Mouse (Mus musculus) fibroblast of lung, adult 2 months (primary cell): ENCODE measurements around the gene Fas.

Experiments used
- DNase-seq: peaks from one replicate; pipeline ENCODE4 v3.0.0-alpha.2; 2011; ENCODE audit warnings: low read depth

The Fas gene

DNA sequence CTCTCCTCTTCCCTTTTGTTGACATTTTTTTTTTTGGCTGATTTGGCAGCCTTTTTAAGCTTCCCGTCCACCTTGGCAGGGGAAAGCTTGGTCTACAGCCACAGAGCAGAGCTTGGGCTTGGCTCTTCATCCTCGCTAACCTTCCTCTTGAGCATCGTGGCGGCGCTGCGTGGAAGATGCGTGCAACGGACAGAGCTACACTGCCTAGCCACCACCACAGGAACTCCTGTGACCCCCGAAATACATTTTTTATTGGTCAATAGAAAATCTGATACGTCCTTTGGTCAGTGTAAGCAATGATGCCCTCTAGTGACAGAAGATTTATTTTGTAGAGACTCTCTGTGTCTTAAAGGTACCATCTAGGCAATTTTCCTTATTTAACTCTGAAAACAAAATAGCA, 6.1 kb upstream of the Fas start:
- DNase-seq, result no peak

- DNase-seq, result no peak
These were observed 5.6 kb upstream of the Fas start for GRCm38 (mm10) chr19:34284826-34285225.

DNA sequence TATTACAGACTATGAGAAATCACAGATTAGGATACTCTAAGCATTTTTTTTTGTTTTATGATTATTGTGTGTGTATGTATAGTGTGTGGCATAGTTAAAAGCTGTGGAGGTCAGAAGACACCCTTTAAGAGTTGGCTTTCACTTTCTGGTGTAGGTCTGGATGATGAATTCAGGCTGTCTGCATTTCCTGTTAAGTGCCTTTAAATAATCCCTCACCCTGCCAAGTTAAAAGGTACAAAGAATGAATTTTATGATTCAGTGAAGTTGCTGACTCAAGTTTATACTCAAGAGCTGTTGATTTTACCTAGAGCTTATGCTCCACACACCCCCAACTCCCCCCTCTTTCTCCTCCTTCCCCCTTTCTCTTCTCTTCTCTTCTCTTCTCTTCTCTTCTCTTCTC, 3.2 kb upstream of the Fas start:
- DNase-seq, result no peak

DNA sequence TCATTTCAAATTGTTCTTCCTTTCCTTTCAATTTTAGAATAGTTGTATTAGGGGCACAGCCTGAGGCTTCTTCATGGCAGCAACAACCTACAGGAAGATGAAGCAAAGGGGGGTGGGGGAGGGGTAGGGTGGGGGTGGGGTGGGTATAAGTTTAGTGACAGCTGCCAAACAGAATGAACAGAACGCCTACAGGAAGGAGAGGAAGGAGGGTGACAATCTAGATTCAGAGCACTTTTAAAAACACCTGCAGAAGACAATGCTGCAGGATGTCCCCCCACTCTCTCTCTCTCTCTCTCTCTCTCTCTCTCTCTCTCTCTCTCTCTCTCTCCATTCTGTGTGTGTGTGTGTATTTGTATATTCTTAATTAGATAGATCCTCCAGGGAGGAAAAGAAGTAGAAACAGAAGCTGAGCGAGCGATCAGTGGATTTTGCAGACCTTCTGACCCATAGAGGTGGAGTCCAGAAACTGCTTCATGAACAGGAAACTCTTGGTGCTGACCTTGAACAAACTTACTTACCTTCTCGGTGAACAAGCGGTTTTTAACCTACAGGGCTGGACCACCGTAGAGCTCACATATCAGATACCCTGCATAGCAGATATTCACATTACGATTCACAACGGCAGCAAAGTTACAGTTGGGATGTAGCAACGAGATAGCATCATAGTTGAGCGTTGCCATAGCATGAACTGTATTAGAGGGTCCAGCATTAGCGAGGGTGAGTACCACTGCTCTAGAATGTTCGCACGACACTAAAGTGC, 2.6 kb upstream of the Fas start:
- DNase-seq, result no peak

GRCm38 (mm10) chr19:34288696-34289095, 1.8 kb upstream of the Fas start:
- no peak for DNase-seq

- no peak for DNase-seq
These were observed 441 bp downstream of the Fas start for GRCm38 (mm10) chr19:34290872-34291341.

GRCm38 (mm10) chr19:34291379-34291778, 913 bp downstream of the Fas start:
- DNase-seq, result no peak

- DNase-seq, result no peak
These were observed 1.5 kb downstream of the Fas start for GRCm38 (mm10) chr19:34291956-34292355.

DNA sequence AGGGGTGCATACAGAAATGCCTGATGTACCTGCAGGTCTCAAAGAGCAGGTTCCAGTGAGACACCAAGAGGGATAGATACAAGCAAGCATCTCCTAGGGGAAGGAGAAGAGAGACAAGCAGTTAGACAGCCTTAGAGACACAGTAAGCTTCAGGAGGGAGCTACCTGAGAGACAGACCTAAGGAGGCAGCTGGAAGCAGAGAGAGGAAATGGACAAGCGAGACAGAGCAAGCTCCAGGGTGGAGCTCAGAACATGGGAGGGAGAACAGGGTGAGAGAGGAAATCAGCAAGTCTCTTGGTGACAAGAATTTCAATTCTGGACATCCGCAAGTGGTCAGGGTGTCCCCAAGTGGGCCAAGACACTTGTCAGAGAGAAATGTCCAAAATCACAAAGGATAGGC, 2.2 kb downstream of the Fas start:
- no peak for DNase-seq

- DNase-seq, result no peak
These were observed 3.0 kb downstream of the Fas start for GRCm38 (mm10) chr19:34293376-34293947.

DNA sequence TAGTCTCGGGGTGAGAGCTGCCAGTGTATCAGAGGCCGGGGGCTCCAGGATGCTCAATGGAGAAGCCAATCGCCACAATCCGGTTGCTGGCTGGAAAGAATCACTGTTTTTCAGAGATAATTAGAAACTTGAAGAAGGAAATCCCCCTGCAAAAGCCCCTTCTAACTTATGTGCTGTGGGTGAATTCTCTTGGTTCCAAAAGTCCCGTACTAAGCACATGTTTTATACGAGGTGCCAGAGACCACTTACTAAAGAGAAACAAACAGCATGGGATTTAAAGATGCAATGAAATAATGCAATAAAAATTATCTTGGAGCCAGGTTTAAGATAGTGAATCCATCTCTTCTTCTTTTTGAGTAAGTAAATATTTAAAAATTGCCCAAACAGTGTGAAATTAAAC, 5.0 kb downstream of the Fas start:
- DNase-seq, result no peak

DNA sequence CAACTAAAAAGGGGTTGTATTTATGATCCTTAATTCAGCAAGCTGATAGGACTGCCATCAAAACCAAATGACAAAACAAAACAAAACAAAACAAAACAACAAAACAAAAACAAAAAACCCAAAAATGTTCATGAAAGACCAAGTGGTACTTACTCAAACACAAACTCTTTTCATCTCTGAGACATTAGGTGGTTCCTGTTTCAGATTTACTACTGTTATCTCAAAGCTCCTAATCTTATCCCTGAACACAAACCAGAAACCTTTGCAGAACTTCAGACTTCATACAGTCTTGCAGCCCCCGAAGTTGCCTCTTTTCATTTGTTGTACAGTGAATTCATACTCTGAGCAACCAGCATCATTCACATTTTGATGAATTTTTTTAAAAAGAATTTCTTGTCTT, 8.1 kb downstream of the Fas start:
- DNase-seq, result no peak

- no peak for DNase-seq
These were observed 8.8 kb downstream of the Fas start for GRCm38 (mm10) chr19:34299229-34299628.

DNA sequence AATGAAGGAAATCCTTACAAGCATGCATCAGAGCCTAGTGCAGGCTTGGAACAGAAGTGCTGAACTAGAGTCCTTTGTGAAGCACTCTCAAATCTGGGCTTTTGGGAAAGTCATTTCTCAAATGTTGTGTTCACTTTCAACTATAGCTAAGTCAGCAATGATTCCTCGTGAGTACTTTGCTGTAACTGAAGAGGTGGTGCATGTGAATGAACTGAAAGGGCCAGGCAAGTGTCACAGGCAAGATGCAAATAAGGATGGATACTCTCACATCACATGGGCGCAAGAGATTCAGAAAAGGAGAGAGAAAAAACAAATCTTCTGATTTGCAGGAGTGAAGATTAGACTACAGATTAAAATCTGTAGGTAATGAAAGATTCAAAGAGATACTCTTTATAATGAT, 10.0 kb downstream of the Fas start:
- no peak for DNase-seq

DNA sequence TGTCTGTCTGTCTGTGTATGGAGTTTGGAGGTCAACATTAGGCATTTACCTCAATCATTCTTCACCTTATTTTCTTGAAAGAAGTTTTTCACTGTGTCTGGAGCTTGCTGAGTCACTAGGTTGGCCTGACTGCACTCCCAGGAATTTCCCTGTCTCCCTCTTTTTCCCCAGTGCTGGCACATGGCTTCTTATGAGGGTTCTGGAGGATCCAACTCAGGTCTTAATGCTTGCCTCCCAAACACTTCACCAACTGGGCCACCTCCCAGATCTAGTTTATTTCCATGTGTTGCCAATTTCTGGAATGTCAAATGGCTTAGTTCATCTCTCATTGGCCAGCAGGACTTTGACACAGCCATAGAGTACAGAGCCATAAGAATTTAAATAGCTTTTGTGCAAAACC, 14.5 kb downstream of the Fas start:
- peak; percentile 59 for DNase-seq

- DNase-seq, result no peak
These were observed 16.3 kb downstream of the Fas start for GRCm38 (mm10) chr19:34306794-34307193.

- no peak for DNase-seq
These were observed 21.8 kb downstream of the Fas start for GRCm38 (mm10) chr19:34312151-34312728.

- no peak for DNase-seq
These were observed 37.6 kb downstream of the Fas start for GRCm38 (mm10) chr19:34328051-34328450.

DNA sequence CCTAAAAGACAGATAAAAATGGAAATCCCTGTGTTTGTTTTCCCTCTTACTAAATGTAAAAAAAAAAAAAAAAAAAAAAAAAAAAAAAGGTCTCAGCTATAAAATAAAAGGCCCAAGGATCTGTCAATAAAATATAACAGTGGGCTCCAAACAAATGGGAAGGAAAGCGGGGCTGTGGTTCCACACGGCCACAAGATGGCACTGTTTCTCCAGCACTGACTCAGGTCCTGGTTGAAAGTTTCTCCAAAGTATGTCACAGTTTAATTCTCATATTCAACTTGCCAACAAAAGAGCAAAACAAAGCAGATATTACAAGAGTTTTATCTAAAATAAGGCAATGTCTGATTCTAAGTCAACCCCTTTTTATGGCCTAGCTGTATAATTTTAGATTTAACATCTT, 43.8 kb downstream of the Fas start:
- no peak for DNase-seq

- DNase-seq, result no peak
These were observed 54.2 kb downstream of the Fas start for GRCm38 (mm10) chr19:34344702-34345101.

- DNase-seq, result no peak
These were observed 55.3 kb downstream of the Fas start for GRCm38 (mm10) chr19:34345616-34346267.

DNA sequence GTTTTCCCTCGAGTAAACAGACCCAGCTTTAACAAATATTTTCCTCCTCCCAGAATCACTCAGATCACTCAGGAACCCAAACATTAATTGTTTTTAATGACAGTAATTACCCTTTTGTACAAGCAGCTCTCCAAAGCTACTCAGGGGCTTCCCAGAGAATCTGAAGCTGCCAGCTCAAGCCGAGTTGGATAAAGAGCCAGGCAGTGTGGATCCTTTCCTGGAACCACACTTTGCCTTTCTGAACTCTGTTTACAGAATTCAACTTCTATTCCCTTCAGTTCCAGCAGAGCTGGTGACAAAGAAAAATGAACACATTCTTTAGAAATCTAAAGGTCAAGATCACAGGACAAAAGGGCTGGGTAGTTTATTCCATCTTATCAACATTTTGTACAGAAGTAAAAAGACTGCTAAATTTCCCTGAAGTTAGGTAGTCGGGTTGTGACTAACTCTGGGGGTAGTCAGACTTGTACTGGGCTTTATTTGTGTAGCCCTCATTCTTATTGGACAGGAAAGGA, 62.9 kb downstream of the Fas start:
- no peak for DNase-seq

GRCm38 (mm10) chr19:34362639-34363038, 72.2 kb downstream of the Fas start:
- no peak for DNase-seq
